Mouse (Mus musculus) CH12.LX (cell line): ENCODE measurements around the gene Timm23.

Experiments used
- CHD2 ChIP-seq: IDR thresholded peaks from 2 replicates; pipeline ENCODE4 v1.6.1; 2011; ENCODE audit warnings: low read length, improper control_type of control experiment
- CTCF ChIP-seq, 2 experiments: IDR thresholded peaks in 1 of 2; conservative IDR thresholded peaks in 1 of 2; 2 replicates each; pipeline ENCODE4 v1.5.1; 2011 to 2012; ENCODE audit warnings: low read depth in 2 of 2, low read length in 2 of 2, improper control_type of control experiment in 1 of 2, inconsistent platforms in 1 of 2, mild to moderate bottlenecking in 1 of 2, moderate library complexity in 1 of 2
- EP300 ChIP-seq: IDR thresholded peaks from 2 replicates; pipeline ENCODE4 v1.6.1; 2011; ENCODE audit warnings: low read length, improper control_type of control experiment
- ETS1 ChIP-seq: conservative IDR thresholded peaks from 2 replicates; pipeline ENCODE4 v1.6.1; 2012; ENCODE audit warnings: low read depth, mild to moderate bottlenecking, inconsistent platforms, low read length, improper control_type of control experiment, moderate library complexity
- MAFK ChIP-seq: IDR thresholded peaks from 2 replicates; pipeline ENCODE4 v1.6.1; 2011; ENCODE audit warnings: low read length, improper control_type of control experiment; ENCODE audit not compliant: insufficient replicate concordance
- MAX ChIP-seq: IDR thresholded peaks from 2 replicates; pipeline ENCODE4 v1.6.1; 2011; ENCODE audit warnings: low read length, improper control_type of control experiment
- POLR2A ChIP-seq: IDR thresholded peaks from 2 replicates; pipeline ENCODE4 v1.6.1; 2011; ENCODE audit warnings: low read depth, mild to moderate bottlenecking, improper control_type of control experiment, low read length
- TCF12 ChIP-seq: IDR thresholded peaks from 2 replicates; pipeline ENCODE4 v1.6.1; 2014; ENCODE audit warnings: low read depth, mild to moderate bottlenecking, inconsistent platforms, low read length, improper control_type of control experiment
- USF1 ChIP-seq: IDR thresholded peaks from 2 replicates; pipeline ENCODE4 v1.6.1; 2014; ENCODE audit warnings: low read depth, mild to moderate bottlenecking, inconsistent platforms, low read length, improper control_type of control experiment
- ZC3H11A ChIP-seq: IDR thresholded peaks from 2 replicates; pipeline ENCODE4 v1.6.1; 2012; ENCODE audit warnings: low read depth, mild to moderate bottlenecking, inconsistent platforms, low read length, improper control_type of control experiment

DNA sequence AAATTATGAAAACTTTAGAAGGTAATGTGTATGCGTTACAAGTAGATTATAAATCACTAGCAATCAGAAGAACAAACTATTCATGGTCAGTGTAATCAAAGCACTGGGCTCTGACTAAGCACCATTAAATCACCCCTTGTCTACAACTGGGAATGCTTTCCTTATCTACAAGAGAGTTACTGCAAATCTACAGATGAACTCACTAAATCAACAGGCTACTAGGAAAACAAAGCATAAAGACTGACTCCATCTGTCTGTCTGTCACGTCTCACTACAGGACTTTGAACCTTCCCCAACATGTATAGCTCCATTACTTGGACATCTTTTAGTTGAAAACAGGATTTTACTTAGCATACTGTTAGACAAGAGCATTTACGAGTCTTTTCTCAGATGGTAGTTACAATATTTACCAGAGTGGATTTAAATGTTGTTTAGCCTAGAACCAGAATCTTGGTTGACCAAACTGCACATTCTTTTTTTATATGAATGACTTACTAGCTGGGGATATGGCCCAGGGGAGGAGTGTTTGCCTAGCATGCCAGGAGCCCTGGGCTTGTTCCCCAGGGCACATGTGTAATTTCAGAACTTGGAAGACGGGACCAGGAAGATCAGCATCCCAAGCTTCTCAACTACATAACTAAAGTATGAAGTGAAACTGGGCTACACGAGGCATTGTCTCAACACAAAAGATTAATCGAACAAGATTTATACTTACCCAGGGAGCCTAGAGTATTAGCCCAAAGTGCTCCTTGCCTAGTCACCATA lies 10.9 kb downstream of the Timm23 start:
- TF ChIP-seq CTCF (conservative IDR thresholded peaks at IDR 0.05 in 1 of 2, IDR thresholded peaks at IDR 0.05 in 1 of 2; ENCODE audit: low read depth in 2 of 2, low read length in 2 of 2), result no peak
- no peak for TF ChIP-seq MAFK
- no peak for TF ChIP-seq POLR2A
- TF ChIP-seq ZC3H11A, result no peak
- TF ChIP-seq MAX, result no peak
- no peak for TF ChIP-seq USF1
- TF ChIP-seq CHD2, result no peak
- no peak for TF ChIP-seq TCF12
- no peak for TF ChIP-seq EP300
- TF ChIP-seq ETS1, result no peak
